ENCODE assay signal across 27 mouse cellular contexts in genomic region chr10:29802637-29803036, GRCm38 (mm10).
"Had no signal": no experiment of that assay in that cellular context is flagged by ENCODE, and none has a peak within 500 bp of the region (broad histone marks: within the 10 kb centered on the region; RNA-seq: fewer than 3 reads in every experiment).

No protein-coding gene starts in this region.

- H3K36me3 ChIP-seq: limb, embryonic 10.5 days; limb, embryonic 12.5 days; limb, embryonic 13.5 days; limb, embryonic 15.5 days; liver, embryonic 12.5 days; liver, embryonic 13.5 days; liver, embryonic 15.5 days; lung, embryonic 15.5 days; midbrain, embryonic 10.5 days; midbrain, embryonic 12.5 days; midbrain, embryonic 13.5 days; midbrain, embryonic 15.5 days had no signal

- ATAC-seq: liver, embryonic 12.5 days; liver, postnatal 0 days; lung, postnatal 0 days; midbrain, embryonic 13.5 days; midbrain, embryonic 15.5 days; midbrain, embryonic 16.5 days had no signal

- DNase-seq: left cerebral cortex, postnatal 4 days; liver; liver, embryonic 13.5 days; liver, postnatal 0 days; lung, adult 18-20 months; lung, adult 2 months; lung, embryonic 14.5 days; lung, postnatal 10 days; lung, postnatal 14 days; lung, postnatal 36 days; lung, postnatal 4 days; midbrain, embryonic 14.5 days had no signal

- H3K27me3 ChIP-seq: limb, embryonic 12.5 days; limb, embryonic 13.5 days; limb, embryonic 15.5 days; liver, embryonic 12.5 days; liver, embryonic 13.5 days; liver, embryonic 15.5 days; lung, embryonic 15.5 days; megakaryocyte, embryonic 14.5 days; midbrain, embryonic 12.5 days; midbrain, embryonic 13.5 days; midbrain, embryonic 15.5 days had no signal

- H3K4me3 ChIP-seq: limb, embryonic 10.5 days; limb, embryonic 12.5 days; limb, embryonic 13.5 days; limb, embryonic 15.5 days; liver, embryonic 12.5 days; liver, embryonic 13.5 days; liver, embryonic 15.5 days; lung, embryonic 15.5 days; megakaryocyte, embryonic 14.5 days; midbrain, embryonic 10.5 days; midbrain, embryonic 12.5 days; midbrain, embryonic 13.5 days; midbrain, embryonic 15.5 days; myocyte had no signal

- H3K4me1 ChIP-seq: limb, embryonic 12.5 days; limb, embryonic 15.5 days; liver, embryonic 12.5 days; liver, embryonic 13.5 days; liver, embryonic 15.5 days; lung, embryonic 15.5 days; megakaryocyte, embryonic 14.5 days; midbrain, embryonic 10.5 days; midbrain, embryonic 12.5 days; midbrain, embryonic 13.5 days; midbrain, embryonic 15.5 days had no signal

- H3K9me3 ChIP-seq: limb, embryonic 10.5 days; limb, embryonic 12.5 days; limb, embryonic 13.5 days; limb, embryonic 15.5 days; liver, embryonic 12.5 days; liver, embryonic 13.5 days; liver, embryonic 15.5 days; lung, embryonic 15.5 days; megakaryocyte, embryonic 14.5 days; midbrain, embryonic 10.5 days; midbrain, embryonic 12.5 days; midbrain, embryonic 13.5 days; midbrain, embryonic 15.5 days had no signal
